Mouse (Mus musculus): ENCODE measurements at regions not wholly inside any gene's neighbourhood (a gene's known extent, or its start where the extent isn't known, plus 50 kb on each side); places are given as distances from the start of the nearest gene placed in this dataset.

DNA sequence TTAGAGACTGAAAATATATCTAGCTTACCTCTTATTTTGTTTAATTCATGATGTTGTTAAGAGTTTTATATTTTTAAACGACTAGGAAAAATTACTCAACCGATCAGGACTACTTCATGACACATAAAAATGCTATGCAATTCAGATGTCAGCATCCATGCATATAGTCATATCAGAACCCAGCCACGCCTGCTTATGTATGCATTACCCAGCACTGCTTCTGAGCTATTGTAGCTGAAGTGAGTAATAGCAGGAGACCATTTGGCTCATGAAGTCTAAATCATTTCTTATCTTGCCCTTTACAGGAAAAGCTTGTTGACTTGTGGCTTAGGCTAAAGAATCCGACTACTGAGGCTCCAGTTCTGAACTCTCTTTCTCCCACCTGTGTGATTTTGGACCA is 395.1 kb upstream of the Klf4 start:
- no peak for TF ChIP-seq CTCF (IDR thresholded peaks at IDR 0.05; ENCODE audit: extremely low read depth, insufficient read depth, low read length)
- no peak for TF ChIP-seq POLR2A (IDR thresholded peaks at IDR 0.05; ENCODE audit: extremely low read depth, insufficient read depth, low read length)
